Mouse (Mus musculus) right cerebral cortex, postnatal 14 days (tissue): ENCODE measurements around the gene Slco2a1.
"Not testable (repeated sequence)": the region's sequence is repeated elsewhere in the genome, so short reads cannot be mapped to it uniquely, and the experiment has no call there.

Source experiments
- DNase-seq: peaks from one replicate; pipeline ENCODE4 v3.0.0; 2022

The Slco2a1 gene

DNA sequence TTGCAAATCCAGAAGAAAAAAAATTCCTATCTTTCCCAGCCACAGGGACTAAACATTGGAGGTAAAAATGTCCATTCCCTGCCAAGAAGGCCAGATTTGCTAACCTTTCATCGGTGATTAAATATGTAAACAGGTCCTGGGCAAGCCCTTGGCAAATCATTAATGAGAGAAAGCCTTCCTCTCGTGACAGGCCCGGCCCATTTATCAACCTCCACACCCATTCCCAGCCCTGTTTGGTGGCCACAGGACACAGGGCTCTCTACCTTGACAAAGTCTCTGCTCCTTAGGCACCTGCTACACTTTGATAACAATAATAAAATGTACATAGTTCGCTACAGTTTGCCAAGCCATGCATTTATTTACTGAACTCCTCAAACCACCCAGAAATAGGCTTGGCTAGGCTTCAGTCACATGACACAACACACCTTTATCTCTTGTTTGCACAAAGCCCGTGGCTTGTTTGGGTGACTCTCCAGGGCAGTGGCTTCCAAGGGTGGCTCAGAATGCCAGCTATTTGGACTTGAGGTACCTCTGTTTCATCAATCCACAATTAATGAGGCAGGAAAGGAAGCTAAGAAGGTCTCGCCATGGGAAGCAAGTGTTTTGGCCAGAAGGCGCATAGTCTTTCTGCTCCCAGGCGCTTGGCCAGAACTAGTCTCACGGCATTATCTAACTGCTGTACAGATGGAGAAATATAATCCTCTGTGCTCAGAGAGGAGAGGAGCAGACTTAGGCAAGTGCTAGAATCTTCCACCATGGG, 101.8 kb downstream of the Slco2a1 start:
- DNase-seq, result no peak

- no peak for DNase-seq
Measured at GRCm38 (mm10) chr9:103091039-103091883, 102.7 kb downstream of the Slco2a1 start.

- peak; percentile 81 for DNase-seq
Measured at GRCm38 (mm10) chr9:103092248-103092647, 103.7 kb downstream of the Slco2a1 start.

GRCm38 (mm10) chr9:103093681-103094080, 105.2 kb downstream of the Slco2a1 start:
- DNase-seq, result no peak

GRCm38 (mm10) chr9:103108341-103108798, 119.9 kb downstream of the Slco2a1 start:
- DNase-seq, result not testable (repeated sequence)

DNA sequence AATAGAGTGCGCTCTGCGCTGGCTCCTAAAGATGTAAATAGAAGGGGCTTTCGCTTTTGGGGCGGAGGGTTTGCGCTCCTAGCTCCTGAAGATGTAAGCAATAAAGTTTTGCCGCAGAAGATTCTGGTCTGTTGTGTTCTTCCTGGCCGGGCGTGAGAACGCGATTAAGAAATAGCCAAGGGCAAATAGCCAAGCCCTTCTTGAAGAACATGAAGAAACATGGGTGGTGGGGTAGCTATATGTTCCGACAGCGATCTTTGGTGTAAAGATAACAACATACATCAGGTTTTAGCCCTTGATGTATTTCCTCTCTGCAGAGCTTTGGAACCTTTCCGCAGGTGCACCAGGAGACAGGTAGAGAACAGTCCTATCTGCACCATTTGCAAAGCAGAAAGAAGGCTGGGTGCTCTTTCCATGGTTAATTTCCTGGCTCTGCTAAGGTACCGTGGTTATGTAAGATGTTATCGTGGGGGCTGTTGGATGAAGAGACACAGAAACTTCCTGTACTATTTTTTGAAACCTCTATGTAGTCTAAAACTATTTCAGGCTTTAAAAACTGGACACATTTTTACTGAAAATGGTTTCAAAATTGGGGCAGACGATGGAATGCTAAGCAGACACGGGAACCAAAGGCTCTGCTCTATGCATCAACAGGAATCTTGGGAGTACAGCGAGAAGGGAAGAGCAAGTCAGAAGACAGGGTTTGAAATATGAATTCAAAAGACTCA, 120.6 kb downstream of the Slco2a1 start:
- DNase-seq, result no peak

DNA sequence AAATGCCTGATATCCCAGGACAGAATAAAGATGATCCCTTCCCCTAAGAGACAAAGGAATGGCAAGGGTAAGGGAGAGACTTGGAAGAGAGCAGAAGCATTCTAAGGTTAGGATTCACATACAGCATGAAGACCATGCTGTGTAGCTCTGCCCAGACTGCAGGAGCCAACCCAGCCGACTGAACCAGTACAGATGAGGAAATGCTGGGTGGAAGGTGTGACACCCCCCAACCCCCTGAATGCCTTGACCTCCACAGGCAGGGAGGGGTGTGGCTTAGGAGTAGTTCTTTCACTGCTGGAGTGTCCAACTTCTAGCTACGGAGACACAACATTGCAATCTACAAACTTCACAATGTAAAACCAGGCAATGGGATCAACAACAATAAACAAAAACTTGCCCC, 121.4 kb downstream of the Slco2a1 start:
- no peak for DNase-seq

DNA sequence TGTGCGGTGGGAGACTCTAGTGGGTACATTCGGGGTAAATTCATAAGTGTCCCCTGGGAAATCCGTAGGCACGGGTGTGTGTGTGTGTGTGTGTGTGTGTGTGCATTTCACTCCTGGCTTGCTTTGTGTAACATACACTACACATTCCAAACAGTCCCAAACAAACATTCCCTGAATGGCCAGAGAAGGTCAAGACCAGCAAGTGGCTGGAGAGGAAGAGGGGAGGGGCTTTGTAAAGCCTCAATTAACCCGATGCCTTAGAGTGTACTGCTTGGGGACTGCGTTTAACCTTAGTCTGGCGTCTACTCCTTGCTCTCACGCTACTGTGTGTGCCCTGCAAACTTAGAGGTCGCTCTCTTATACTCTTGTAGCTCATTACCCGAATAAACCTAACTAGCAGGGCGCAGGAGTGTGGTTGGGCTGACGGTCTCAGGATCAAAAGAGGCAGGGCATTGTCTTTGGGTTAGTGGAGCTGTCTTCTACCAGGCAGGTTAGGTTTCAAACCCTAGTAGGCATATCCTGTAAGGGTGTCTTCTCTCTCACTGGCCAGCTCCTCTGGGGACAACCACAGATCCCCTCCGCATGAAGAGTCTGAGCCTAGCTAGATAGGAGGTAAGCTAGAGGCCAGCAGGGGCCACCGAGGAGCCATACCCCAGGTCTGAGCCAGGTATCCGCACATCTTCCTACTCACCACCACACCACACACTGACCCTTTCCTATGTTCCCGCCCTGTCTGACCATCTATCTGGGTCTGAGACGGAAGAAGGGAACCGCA, 122.4 kb downstream of the Slco2a1 start:
- no peak for DNase-seq

DNA sequence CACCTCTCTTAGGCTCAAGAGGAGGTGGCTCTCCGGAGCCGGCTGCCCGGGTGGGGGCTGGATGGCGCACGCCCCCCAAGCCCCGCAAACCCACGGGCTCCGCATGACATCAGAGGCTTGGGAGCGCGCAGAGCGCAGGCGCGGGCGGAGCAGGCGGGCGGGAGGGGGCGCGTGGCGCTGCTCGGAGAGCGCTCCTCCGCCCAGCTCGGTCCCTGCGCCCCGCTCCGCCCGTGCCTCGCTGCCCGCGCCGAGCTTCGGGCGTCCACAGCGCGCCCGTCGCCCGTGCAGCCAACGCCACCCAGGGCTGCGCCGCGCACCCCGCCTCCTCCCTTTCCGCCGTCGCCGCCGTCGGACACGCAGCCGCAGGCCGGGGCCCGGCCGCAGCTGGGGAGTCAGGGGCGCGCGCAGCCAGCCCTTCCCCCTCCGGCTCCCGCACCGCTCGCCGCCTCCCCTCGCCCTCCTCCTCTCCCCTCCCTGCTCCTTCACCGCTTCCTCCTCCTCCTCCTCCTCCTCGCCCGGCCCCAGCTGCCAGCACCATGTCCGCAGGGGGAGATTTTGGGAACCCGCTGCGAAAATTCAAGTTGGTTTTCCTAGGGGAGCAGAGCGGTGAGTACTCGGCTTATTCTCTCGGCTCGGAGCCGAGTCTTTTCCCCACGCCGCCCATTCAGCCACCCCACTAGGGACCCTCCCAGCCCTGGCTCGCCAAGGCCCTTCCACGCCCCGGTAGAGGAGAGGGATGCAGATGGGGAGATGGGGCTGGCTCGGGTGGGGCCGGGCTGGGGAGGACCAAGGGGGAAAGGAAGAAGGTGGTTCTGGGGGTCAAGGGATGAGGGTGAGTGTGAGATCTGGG, 123.3 kb downstream of the Slco2a1 start, which contains the start of gene Rab6b:
TSS of gene Rab6b (plus strand) at position 167 of the 850 bp plus-strand sequence.
- peak; percentile 75 for DNase-seq

GRCm38 (mm10) chr9:103112471-103113271, 124.2 kb downstream of the Slco2a1 start:
- peak; percentile 52 for DNase-seq

GRCm38 (mm10) chr9:103113351-103113750, 124.8 kb downstream of the Slco2a1 start:
- peak; percentile 53 for DNase-seq

DNA sequence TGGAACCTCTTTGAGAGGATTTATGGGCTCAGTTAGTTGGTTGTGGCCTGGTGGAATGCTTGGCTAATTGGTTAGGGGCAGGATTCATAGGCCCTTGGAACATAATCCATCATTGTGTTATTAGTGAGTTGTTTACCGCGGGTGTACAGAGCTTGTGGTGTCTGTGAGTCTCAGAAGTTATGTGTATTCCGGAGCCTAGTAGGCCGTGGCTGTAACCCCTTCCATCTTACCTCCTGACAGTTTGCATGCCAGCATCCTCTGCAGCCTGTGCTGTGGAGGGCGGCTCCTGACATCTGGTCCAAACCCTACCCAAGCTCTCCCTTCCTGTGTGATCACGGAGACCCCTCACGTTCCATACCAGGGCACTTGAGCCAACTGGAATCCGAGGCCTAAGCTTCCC, 125.8 kb downstream of the Slco2a1 start:
- no peak for DNase-seq

DNA sequence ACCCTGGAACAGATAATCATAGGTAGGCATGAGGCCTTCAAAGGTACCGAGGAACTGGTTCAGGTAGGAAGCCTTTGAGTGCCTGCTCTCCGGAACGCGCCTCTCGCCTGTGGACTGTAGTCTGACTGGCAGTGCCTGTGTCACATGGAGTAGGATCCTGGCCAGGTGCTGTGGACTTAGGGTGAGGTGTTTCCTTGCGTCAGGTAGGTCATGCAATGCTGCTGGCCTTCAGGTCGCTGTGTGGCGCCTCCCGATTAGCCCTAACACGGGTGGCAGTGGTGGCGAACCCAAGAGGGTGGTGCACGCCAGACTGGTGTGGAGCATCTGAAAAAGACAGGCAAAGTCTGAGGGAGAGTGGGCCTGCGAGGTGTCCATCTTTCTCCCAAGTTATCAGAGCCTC, 126.4 kb downstream of the Slco2a1 start:
- DNase-seq, result no peak

GRCm38 (mm10) chr9:103116941-103117340, 128.4 kb downstream of the Slco2a1 start:
- DNase-seq, result no peak

GRCm38 (mm10) chr9:103117495-103117894, 129.0 kb downstream of the Slco2a1 start:
- DNase-seq, result no peak

DNA sequence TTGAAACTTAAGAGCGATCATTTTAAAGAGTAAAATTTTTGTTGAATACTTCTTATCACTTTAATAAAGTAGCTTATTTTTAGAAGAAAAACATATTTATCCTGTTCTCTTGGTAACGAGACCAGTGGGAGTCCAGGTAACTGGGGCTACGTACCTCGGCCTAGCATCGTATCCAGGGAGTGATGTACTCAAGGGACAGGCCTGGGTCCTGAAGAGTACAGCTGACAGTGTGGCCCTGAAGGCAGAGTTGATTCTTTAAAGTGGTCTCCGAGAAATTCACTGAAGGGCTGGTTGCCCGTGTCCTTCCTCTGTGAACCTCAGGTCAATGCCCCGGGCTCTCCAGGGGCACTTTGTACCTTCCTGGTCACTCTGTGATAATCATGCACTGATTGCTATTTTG, 129.4 kb downstream of the Slco2a1 start:
- no peak for DNase-seq

GRCm38 (mm10) chr9:103118651-103119275, 130.3 kb downstream of the Slco2a1 start:
- no peak for DNase-seq

DNA sequence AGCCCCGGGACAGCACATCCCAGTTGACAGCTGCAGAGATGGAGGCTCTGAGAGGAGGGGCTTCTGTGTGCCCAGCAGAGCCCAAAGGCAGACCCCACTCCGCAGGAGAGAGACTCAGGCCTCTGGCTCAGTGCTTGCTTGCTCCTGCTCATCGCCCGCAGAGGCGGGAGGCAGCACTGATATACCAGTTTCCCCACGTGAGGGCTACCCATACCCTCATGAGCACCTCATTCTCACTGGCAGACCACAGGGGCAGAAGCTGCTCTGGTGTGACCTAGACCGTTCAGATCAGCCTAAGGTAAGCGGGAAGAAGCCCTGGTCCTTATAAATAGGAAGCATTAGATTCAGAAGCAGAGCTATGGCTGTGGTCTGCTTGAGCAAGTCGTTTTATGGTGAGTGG, 131.3 kb downstream of the Slco2a1 start:
- DNase-seq, result no peak

- DNase-seq, result no peak
Measured at GRCm38 (mm10) chr9:103120231-103120630, 131.7 kb downstream of the Slco2a1 start.

DNA sequence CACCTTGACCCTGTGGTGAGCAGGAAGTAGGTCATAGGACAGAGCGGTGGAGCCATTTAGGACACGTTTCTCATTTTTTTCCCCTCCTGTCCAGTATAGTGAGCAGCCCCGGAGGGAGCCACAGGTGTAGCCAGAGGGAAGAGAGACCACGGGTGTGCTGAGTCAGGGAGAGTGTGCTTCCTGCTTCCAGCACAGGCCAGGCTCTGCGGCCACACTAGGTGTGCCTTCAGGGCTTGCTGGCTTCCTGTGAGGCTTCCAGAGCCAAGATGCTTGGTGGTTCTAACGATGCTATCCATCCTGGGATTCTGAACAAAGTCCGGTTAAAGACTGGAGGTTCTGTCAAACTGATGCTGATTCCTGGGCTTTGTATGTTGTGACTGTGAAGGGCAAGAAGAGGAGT, 133.0 kb downstream of the Slco2a1 start:
- no peak for DNase-seq
